Mouse (Mus musculus): ENCODE results near the gene Pxdc1. TPM values are rescaled to one million over a fixed set of nuclear protein-coding genes. Genes with fewer than 3 reads are reported as not detected.
A peak's percentile ranks its signal among the peaks of the same experiment; 100 is the strongest.

The Pxdc1 gene
- polyA plus RNA-seq (2012; rRNA removed) = 131 and 170 TPM in 2 replicates

DNA sequence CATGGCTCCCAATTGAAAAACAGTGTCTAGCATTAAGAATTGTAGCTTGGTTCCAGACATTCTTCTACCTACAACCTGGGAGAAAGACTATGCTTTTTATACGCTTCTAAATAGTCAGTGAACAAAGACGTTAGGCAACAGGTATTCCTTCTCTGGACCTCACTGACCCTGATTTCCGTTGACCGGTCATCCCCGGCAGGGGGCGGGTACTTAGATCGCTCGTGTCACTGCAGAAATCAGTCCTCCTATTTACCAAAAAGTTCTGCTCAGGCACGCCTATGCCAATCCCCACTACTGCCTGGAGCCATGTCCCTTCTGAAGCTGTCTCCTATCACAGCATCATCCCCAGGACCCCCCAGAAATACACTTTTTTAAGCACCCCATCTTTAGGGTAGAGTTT is at the start of gene Pxdc1:
TSS of gene Pxdc1 (minus strand) at position 96 of the 400 bp plus-strand sequence.
- WGBS = 8% methylated on average over 9 of the region's 9 CpGs
- TF ChIP-seq CTCF (IDR thresholded peaks at IDR 0.05; ENCODE audit: insufficient read depth, low read length) (no peak), POLR2A (IDR thresholded peaks at IDR 0.05; ENCODE audit: borderline replicate concordance, extremely low read depth, low read depth, low read length) (no peak)
- DNase-seq = peak; percentile 56
- Histone ChIP-seq H3K4me3 (replicated peaks; ENCODE audit: extremely low read depth, low read depth, low read length) (peak within 1 kb of the TSS; percentile 94), H3K4me1 (ENCODE audit: control insufficient read depth, insufficient read depth, low read length) (peaks cover 8% of the 10 kb centered on the region)

DNA sequence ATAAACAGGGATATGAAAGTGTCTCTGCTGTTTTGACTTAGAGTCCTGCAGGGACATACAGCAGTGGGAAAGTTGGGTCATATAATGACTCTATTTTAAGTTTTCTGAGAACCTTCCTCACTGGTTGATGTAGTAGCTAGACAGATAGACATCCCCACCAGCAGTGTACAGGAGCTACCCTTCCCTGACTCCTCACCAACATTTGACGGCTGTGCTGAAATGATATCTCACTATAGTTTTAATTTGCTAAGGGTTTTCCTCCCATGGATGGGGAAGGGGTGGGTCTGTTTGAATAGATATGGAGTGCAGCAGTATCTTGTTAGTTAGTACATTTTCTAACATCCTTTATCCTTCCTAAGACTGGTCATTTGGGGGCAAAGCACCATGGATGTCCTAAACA is 47.3 kb upstream of the Pxdc1 start:
- H3K4me1 ChIP-seq (ENCODE audit: control insufficient read depth, insufficient read depth, low read length) = peaks cover 10% of the 10 kb centered on the region
- 50% methylated on average over 1 of the region's 1 CpGs for WGBS

DNA sequence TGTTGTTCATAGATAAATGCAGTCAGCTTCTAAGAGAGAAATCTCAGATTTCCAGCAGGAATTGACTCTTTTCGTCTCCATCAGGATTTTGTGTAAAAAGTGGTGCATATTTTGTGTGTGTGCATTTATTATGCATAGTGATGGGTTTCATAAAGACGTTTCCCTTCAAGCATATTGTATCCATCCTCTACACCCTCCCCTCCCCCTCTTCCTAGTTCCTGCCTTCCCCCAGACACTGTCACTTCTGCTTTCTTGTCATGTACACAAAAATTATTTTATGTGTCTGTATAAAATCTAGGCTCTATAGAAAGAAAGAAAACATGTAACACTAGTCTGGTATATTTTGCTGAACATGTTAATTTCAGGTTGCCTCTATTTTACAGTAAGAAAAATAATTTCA is 46.8 kb upstream of the Pxdc1 start:
- H3K4me3 ChIP-seq (replicated peaks; ENCODE audit: extremely low read depth, low read depth, low read length) = no peak overlapping the region
- TF ChIP-seq CTCF (IDR thresholded peaks at IDR 0.05; ENCODE audit: insufficient read depth, low read length) = no peak
- no peak for TF ChIP-seq POLR2A (IDR thresholded peaks at IDR 0.05; ENCODE audit: borderline replicate concordance, extremely low read depth, low read depth, low read length)
- 71% methylated on average over 2 of the region's 2 CpGs for WGBS
- peaks cover 10% of the 10 kb centered on the region for H3K4me1 ChIP-seq (ENCODE audit: control insufficient read depth, insufficient read depth, low read length)
- DNase-seq = no peak

More for the DNA sequence above, 47.3 kb upstream of the Pxdc1 start:
- TF ChIP-seq POLR2A (IDR thresholded peaks at IDR 0.05; ENCODE audit: borderline replicate concordance, extremely low read depth, low read depth, low read length) (no peak), CTCF (IDR thresholded peaks at IDR 0.05; ENCODE audit: insufficient read depth, low read length) (no peak)
- DNase-seq = no peak
- H3K4me3 ChIP-seq (replicated peaks; ENCODE audit: extremely low read depth, low read depth, low read length) = no peak overlapping the region

DNA sequence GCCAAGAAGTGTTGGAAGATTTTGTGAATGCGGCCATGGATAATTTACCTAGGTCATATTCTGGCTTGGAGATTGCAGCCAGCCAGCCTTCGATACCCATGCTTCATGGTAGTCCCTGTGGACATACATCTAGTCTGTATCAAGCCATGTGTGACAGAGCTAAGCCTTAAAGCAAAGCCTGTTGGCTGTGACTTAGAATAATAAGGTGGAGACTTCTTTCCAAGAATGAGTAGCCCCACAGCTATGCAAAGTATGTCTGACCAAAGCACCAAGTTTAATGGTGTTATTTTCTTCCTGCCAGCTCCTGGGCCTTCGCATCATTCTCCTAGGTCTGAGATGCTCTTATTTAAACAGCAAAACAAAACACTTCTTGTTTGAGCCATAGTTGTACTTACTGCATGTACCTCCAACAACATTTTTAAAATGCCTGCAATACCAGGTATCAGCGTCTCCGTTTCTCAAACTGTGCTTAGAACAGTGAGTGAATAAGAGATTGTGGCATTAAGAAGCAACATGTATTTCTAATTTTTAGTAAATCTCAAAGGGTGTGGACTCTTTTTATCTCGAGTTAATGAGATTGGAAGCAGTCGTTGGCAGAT is 43.5 kb upstream of the Pxdc1 start:
- TF ChIP-seq CTCF (IDR thresholded peaks at IDR 0.05; ENCODE audit: insufficient read depth, low read length) = no peak
- TF ChIP-seq POLR2A (IDR thresholded peaks at IDR 0.05; ENCODE audit: borderline replicate concordance, extremely low read depth, low read depth, low read length) = no peak
- 70% methylated on average over 7 of the region's 7 CpGs for WGBS
- H3K4me3 ChIP-seq (replicated peaks; ENCODE audit: extremely low read depth, low read depth, low read length) = no peak overlapping the region

DNA sequence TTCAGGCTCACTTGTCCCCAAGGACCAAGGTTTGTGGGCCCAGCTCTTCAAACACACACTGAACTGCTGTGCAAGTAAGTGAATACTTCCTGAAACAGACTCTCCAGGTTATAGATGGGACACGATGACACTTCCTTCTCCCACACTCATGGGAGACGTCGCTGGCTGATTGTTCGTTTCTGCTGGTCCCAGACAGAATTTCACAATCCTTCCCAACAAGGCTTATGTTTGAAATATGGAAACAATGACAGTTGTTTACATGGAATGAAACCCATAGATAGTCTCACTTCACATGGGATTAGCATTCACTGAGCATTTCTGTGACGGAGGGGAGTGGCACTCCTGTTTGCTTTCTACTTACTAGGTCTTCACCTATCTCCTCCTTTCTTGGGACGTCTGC is 39.8 kb upstream of the Pxdc1 start:
- Histone ChIP-seq H3K4me3 (replicated peaks; ENCODE audit: extremely low read depth, low read depth, low read length) (no peak overlapping the region), H3K4me1 (ENCODE audit: control insufficient read depth, insufficient read depth, low read length) (peaks cover 4% of the 10 kb centered on the region)
- 43% methylated on average over 6 of the region's 6 CpGs for WGBS
- no peak for DNase-seq
- TF ChIP-seq CTCF (IDR thresholded peaks at IDR 0.05; ENCODE audit: insufficient read depth, low read length) = no peak
- TF ChIP-seq POLR2A (IDR thresholded peaks at IDR 0.05; ENCODE audit: borderline replicate concordance, extremely low read depth, low read depth, low read length) = no peak

More for the DNA sequence above, 43.5 kb upstream of the Pxdc1 start:
- no peak for DNase-seq
- H3K4me1 ChIP-seq (ENCODE audit: control insufficient read depth, insufficient read depth, low read length) = peaks cover 10% of the 10 kb centered on the region

DNA sequence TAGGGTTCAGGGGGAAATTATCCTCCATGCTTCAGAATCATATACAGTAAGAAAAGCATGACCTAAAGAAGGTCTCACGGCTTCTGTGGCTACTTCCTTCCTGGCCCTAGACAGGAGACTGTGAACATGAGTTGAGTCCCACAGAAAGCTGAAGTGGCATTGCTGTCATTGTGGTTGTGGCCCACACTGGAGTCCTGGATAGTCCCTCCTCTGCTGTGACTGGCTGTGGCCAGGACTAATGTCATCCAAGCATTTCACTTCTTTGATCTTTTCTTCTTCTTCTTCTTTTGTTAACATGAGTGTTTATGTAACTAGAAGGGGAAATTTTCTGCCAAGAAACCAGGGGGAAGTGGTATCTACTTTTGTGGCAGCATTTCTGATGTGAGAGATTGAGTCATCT is 37.8 kb upstream of the Pxdc1 start:
- TF ChIP-seq CTCF (IDR thresholded peaks at IDR 0.05; ENCODE audit: insufficient read depth, low read length) = no peak
- TF ChIP-seq POLR2A (IDR thresholded peaks at IDR 0.05; ENCODE audit: borderline replicate concordance, extremely low read depth, low read depth, low read length) = no peak
- 65% methylated on average over 1 of the region's 1 CpGs for WGBS
- Histone ChIP-seq H3K4me3 (replicated peaks; ENCODE audit: extremely low read depth, low read depth, low read length) (no peak overlapping the region), H3K4me1 (ENCODE audit: control insufficient read depth, insufficient read depth, low read length) (peaks cover 7% of the 10 kb centered on the region; the same call in 1 of the 2 replicates)
- no peak for DNase-seq

DNA sequence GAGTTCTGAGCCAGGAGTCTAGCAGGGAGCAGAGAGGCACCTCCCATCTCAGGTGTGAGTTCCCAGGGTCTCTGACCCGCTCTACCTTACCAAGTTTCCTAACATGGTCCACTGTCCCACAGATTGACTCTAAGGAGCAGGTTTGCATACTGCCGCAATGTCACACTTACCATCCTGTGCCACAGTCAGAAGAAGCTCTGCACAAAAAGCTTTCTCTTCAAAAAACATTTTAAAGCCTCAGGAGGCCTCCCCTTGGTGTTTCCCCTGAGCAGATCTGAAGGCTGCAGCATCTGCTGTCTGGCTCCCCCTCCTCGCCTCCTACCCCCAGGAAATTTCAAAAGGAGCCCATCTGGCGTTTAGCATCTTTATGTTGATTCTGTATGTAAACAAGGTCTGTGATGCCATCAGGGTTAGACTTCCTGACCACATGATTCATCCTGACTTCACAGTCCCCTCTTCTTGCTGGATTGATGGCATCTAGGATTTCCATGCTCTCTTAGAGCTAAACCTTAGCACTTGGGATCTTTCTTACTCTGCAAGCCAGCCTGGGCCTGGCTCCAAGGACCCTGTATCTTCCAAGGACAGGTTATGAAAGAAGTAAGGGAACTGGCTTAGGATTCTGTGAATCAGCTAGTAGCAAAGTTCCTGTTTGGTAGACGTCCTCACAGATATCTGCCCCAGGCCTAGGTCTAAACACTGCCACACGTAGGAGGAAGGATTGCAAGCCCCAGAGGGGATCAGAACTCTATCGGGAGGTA is 31.9 kb upstream of the Pxdc1 start:
- TF ChIP-seq CTCF (IDR thresholded peaks at IDR 0.05; ENCODE audit: insufficient read depth, low read length) = no peak
- no peak for TF ChIP-seq POLR2A (IDR thresholded peaks at IDR 0.05; ENCODE audit: borderline replicate concordance, extremely low read depth, low read depth, low read length)
- DNase-seq = no peak
- Histone ChIP-seq H3K4me3 (replicated peaks; ENCODE audit: extremely low read depth, low read depth, low read length) (no peak overlapping the region), H3K4me1 (ENCODE audit: control insufficient read depth, insufficient read depth, low read length) (peaks cover 7% of the 10 kb centered on the region; the same call in 1 of the 2 replicates)
- WGBS = 71% methylated on average over 7 of the region's 7 CpGs

DNA sequence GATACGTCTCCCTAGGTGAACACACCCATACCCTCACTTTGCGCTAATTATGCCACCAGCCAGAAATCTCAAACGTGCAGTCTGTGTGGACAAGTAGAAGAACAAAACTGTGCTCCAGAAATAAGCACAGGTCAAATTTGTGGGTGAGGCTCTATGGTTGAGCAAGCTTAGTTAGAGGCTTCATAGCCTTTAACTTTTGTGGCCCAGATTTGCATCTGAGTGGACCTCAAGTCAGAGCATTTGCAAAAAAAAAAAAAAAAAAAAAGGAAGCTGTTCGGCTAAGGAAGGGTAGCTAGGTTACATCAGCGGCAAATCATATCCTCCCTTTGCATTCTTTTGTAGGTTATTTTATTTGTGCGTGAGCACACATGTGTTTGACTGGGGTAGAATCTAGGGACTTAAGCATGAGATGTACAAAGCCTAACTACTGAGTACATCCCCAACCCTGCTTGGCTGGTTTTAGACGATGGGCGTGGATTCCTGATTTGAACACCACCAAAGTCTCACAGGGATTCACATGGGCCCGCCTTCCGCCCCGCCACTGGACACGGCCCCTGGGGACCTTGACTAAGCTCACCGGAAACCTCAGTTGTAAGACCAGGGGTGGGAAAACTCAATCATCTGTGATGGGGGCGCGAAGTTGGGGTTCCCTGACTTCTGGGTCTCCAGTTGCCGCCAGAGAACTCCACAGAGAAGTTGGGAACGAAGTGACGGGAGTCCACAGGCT is 30.6 kb upstream of the Pxdc1 start:
- Histone ChIP-seq H3K4me1 (ENCODE audit: control insufficient read depth, insufficient read depth, low read length) (peaks cover 7% of the 10 kb centered on the region; the same call in 1 of the 2 replicates), H3K4me3 (replicated peaks; ENCODE audit: extremely low read depth, low read depth, low read length) (no peak overlapping the region)
- DNase-seq = no peak
- 83% methylated on average over 18 of the region's 18 CpGs for WGBS
- TF ChIP-seq POLR2A (IDR thresholded peaks at IDR 0.05; ENCODE audit: borderline replicate concordance, extremely low read depth, low read depth, low read length) (no peak), CTCF (IDR thresholded peaks at IDR 0.05; ENCODE audit: insufficient read depth, low read length) (no peak)

DNA sequence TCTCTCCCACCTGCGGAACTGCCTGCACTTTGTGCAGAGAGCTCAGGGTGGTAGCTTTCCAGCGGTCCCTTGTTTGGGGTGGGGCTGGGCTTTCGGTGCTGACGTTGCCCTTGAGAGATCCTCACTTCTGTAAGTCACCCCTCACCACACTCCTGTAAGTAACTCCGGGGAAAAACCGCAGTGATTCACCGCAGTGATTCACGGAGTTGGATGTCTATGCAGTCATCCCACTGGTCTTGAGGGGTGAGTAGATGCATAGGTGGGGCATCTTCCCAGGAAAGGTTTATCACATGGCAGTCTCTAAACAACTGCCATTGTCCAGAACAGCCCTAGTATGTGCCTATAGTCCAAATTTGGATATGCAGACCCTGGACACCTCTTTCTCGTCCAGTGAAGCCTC is 30.0 kb upstream of the Pxdc1 start:
- 82% methylated on average over 9 of the region's 9 CpGs for WGBS
- TF ChIP-seq POLR2A (IDR thresholded peaks at IDR 0.05; ENCODE audit: borderline replicate concordance, extremely low read depth, low read depth, low read length) = no peak
- no peak for TF ChIP-seq CTCF (IDR thresholded peaks at IDR 0.05; ENCODE audit: insufficient read depth, low read length)
- Histone ChIP-seq H3K4me1 (ENCODE audit: control insufficient read depth, insufficient read depth, low read length) (peaks cover 7% of the 10 kb centered on the region; the same call in 1 of the 2 replicates), H3K4me3 (replicated peaks; ENCODE audit: extremely low read depth, low read depth, low read length) (no peak overlapping the region)
- no peak for DNase-seq

Data from lung, adult 2 months (tissue).